Mouse (Mus musculus): ENCODE measurements around the gene Blm. TPM values are rescaled to one million over a fixed set of nuclear protein-coding genes. Genes with fewer than 3 reads are reported as not detected.

Gene Blm
- polyA plus RNA-seq, 1 experiment from 2014 or later: 11.2 TPM

- H3K9ac ChIP-seq (replicated peaks; ENCODE audit: low read depth, low read length): no peak overlapping the region
- no peak for ATAC-seq (ENCODE audit: low read depth)
- H3K9me3 ChIP-seq (ENCODE audit: control insufficient read depth, low read length): no peaks in the 10 kb centered on the region
- no peaks in the 10 kb centered on the region for H3K36me3 ChIP-seq (ENCODE audit: control insufficient read depth, insufficient read depth, low read length)
- WGBS: 72% methylated on average over 6 of the region's 6 CpGs
- H3K27me3 ChIP-seq (ENCODE audit: control insufficient read depth, insufficient read depth, low read length): no peaks in the 10 kb centered on the region
- H3K4me1 ChIP-seq (ENCODE audit: control insufficient read depth, insufficient read depth, low read length): no peaks in the 10 kb centered on the region
- H3K4me3 ChIP-seq (ENCODE audit: low read depth, low read length): no peak overlapping the region
- H3K4me2 ChIP-seq (ENCODE audit: low read depth, low read length): no peak overlapping the region
- no peak overlapping the region for H3K27ac ChIP-seq (ENCODE audit: low read depth, low read length)
Observed at GRCm38 (mm10) chr7:80424722-80425121, 110.2 kb downstream of the Blm start.

DNA sequence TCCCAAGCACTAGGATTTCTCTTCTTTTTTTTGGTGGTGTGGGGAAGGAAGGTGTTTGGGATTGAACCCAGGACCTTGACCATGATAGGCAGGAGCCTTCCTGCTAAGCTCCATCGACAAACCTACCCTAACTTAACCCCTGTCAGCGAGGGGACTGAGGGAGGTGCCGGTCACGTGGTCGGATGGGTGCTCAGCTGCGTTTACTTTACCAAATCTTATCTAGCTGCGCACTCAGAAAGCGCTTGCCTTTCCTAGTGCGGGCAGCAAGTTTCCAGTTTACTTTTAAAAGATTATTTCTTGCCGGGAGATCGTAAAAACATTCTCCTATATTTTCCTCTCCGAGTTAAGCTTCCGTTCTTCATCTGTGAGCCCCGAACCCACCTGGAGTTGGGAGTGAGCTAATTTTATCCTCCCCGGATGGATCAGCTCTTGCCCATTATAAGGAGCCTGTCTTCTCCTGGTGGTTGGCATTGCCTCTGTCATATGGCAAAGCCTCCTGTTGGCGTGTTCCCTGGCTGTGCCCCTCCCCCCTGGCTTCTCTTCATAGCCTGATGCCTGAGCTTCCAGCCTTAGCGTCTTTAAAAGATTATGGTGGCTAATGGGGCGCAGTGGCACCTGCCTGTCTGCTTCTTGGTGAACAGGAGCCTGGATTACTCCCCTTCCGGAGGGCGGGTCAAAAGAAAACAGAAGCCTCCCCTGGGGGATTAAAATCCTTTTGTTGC, 112.0 kb downstream of the Blm start:
- Histone ChIP-seq H3K27me3 (ENCODE audit: control insufficient read depth, insufficient read depth, low read length) (no peaks in the 10 kb centered on the region), H3K4me1 (ENCODE audit: control insufficient read depth, insufficient read depth, low read length) (no peaks in the 10 kb centered on the region), H3K9ac (replicated peaks; ENCODE audit: low read depth, low read length) (no peak overlapping the region), H3K27ac (ENCODE audit: low read depth, low read length) (no peak overlapping the region), H3K4me2 (ENCODE audit: low read depth, low read length) (no peak overlapping the region), H3K4me3 (ENCODE audit: low read depth, low read length) (no peak overlapping the region), H3K36me3 (ENCODE audit: control insufficient read depth, insufficient read depth, low read length) (no peaks in the 10 kb centered on the region), H3K9me3 (ENCODE audit: control insufficient read depth, low read length) (no peaks in the 10 kb centered on the region)
- ATAC-seq (ENCODE audit: low read depth): no peak
- WGBS: 32% methylated on average over 20 of the region's 20 CpGs

GRCm38 (mm10) chr7:80421576-80421975, 113.3 kb downstream of the Blm start:
- 94% methylated on average over 6 of the region's 6 CpGs for WGBS
- Histone ChIP-seq H3K27ac (ENCODE audit: low read depth, low read length) (no peak overlapping the region), H3K9ac (replicated peaks; ENCODE audit: low read depth, low read length) (no peak overlapping the region), H3K4me1 (ENCODE audit: control insufficient read depth, insufficient read depth, low read length) (no peaks in the 10 kb centered on the region), H3K9me3 (ENCODE audit: control insufficient read depth, low read length) (no peaks in the 10 kb centered on the region), H3K4me3 (ENCODE audit: low read depth, low read length) (no peak overlapping the region), H3K27me3 (ENCODE audit: control insufficient read depth, insufficient read depth, low read length) (no peaks in the 10 kb centered on the region), H3K4me2 (ENCODE audit: low read depth, low read length) (no peak overlapping the region), H3K36me3 (ENCODE audit: control insufficient read depth, insufficient read depth, low read length) (no peaks in the 10 kb centered on the region)
- no peak for ATAC-seq (ENCODE audit: low read depth)

DNA sequence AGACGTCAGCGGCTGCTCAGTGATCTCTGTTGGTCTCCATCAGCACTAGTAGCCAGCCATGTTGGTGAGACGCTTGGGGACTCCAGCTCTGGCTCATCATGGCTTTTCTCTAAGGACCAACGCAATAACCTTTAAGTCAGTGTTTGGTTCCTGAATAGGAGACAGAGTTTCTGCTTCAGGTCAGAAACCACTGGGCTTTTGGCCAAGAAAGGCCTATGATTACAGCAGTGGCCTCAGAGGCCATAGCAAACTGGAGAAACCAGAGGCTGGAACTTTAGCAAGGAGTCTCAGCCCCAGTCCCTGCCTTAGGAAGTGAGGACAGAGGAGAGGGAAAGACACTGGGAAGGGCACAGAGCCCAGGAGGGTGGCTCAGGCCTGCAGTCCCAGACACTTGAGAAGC, 114.3 kb downstream of the Blm start:
- ATAC-seq (ENCODE audit: low read depth): no peak
- no peaks in the 10 kb centered on the region for H3K27me3 ChIP-seq (ENCODE audit: control insufficient read depth, insufficient read depth, low read length)
- H3K9ac ChIP-seq (replicated peaks; ENCODE audit: low read depth, low read length): no peak overlapping the region
- no peak overlapping the region for H3K4me3 ChIP-seq (ENCODE audit: low read depth, low read length)
- 74% methylated on average over 4 of the region's 4 CpGs for WGBS
- no peaks in the 10 kb centered on the region for H3K9me3 ChIP-seq (ENCODE audit: control insufficient read depth, low read length)
- H3K27ac ChIP-seq (ENCODE audit: low read depth, low read length): no peak overlapping the region
- no peak overlapping the region for H3K4me2 ChIP-seq (ENCODE audit: low read depth, low read length)
- no peaks in the 10 kb centered on the region for H3K4me1 ChIP-seq (ENCODE audit: control insufficient read depth, insufficient read depth, low read length)
- H3K36me3 ChIP-seq (ENCODE audit: control insufficient read depth, insufficient read depth, low read length): no peaks in the 10 kb centered on the region

GRCm38 (mm10) chr7:80419278-80419677, 115.6 kb downstream of the Blm start:
- H3K4me2 ChIP-seq (ENCODE audit: low read depth, low read length): no peak overlapping the region
- no peak for ATAC-seq (ENCODE audit: low read depth)
- no peaks in the 10 kb centered on the region for H3K4me1 ChIP-seq (ENCODE audit: control insufficient read depth, insufficient read depth, low read length)
- H3K4me3 ChIP-seq (ENCODE audit: low read depth, low read length): no peak overlapping the region
- no peaks in the 10 kb centered on the region for H3K9me3 ChIP-seq (ENCODE audit: control insufficient read depth, low read length)
- 77% methylated on average over 3 of the region's 3 CpGs for WGBS
- H3K27me3 ChIP-seq (ENCODE audit: control insufficient read depth, insufficient read depth, low read length): no peaks in the 10 kb centered on the region
- no peaks in the 10 kb centered on the region for H3K36me3 ChIP-seq (ENCODE audit: control insufficient read depth, insufficient read depth, low read length)
- H3K9ac ChIP-seq (replicated peaks; ENCODE audit: low read depth, low read length): no peak overlapping the region
- no peak overlapping the region for H3K27ac ChIP-seq (ENCODE audit: low read depth, low read length)

DNA sequence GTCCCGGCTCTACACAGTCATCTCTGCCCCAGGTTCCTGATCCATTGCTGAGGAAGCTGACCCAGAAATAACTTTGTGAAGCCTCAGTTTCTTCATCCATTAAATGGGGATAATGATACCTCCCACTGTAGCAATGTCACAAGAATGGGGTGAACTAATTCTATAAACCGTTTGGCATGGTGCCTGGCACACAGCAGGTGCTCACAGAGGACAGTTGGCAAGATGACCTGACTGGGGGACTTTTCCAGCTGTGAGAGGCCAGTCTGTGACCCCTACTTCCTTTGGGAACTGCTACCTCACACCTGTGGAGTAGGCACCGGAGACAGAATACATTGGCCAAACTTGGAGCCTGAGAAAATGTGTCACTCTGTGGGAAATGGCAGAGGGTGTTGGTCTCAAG, 116.9 kb downstream of the Blm start:
- Histone ChIP-seq H3K4me2 (ENCODE audit: low read depth, low read length) (no peak overlapping the region), H3K4me1 (ENCODE audit: control insufficient read depth, insufficient read depth, low read length) (no peaks in the 10 kb centered on the region), H3K9ac (replicated peaks; ENCODE audit: low read depth, low read length) (no peak overlapping the region), H3K36me3 (ENCODE audit: control insufficient read depth, insufficient read depth, low read length) (no peaks in the 10 kb centered on the region), H3K27me3 (ENCODE audit: control insufficient read depth, insufficient read depth, low read length) (no peaks in the 10 kb centered on the region), H3K4me3 (ENCODE audit: low read depth, low read length) (no peak overlapping the region), H3K9me3 (ENCODE audit: control insufficient read depth, low read length) (no peaks in the 10 kb centered on the region), H3K27ac (ENCODE audit: low read depth, low read length) (no peak overlapping the region)
- ATAC-seq (ENCODE audit: low read depth): no peak
- 79% methylated on average over 3 of the region's 3 CpGs for WGBS

DNA sequence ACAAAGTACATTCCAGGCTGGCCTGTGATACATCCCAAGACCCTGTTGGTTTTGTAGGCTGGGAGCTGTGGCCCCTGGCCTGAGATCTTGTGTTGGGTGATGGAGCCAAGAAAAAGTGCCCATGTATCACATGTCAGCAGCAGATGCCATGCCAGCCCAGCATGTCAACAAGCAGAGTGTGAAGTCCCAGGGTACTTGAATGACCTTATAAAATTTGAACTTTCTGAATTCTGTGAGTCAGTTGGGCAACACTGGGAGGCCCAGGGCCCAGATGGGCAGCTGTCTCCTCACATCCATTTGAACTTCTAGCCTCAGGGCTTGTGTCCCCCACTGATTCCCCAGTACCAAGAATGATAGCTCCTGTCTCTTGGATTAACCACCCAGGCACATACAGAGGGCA, 117.3 kb downstream of the Blm start:
- ATAC-seq (ENCODE audit: low read depth): no peak
- Histone ChIP-seq H3K4me3 (ENCODE audit: low read depth, low read length) (no peak overlapping the region), H3K36me3 (ENCODE audit: control insufficient read depth, insufficient read depth, low read length) (no peaks in the 10 kb centered on the region), H3K4me1 (ENCODE audit: control insufficient read depth, insufficient read depth, low read length) (no peaks in the 10 kb centered on the region), H3K9ac (replicated peaks; ENCODE audit: low read depth, low read length) (no peak overlapping the region), H3K27me3 (ENCODE audit: control insufficient read depth, insufficient read depth, low read length) (no peaks in the 10 kb centered on the region), H3K9me3 (ENCODE audit: control insufficient read depth, low read length) (no peaks in the 10 kb centered on the region), H3K27ac (ENCODE audit: low read depth, low read length) (no peak overlapping the region), H3K4me2 (ENCODE audit: low read depth, low read length) (no peak overlapping the region)

DNA sequence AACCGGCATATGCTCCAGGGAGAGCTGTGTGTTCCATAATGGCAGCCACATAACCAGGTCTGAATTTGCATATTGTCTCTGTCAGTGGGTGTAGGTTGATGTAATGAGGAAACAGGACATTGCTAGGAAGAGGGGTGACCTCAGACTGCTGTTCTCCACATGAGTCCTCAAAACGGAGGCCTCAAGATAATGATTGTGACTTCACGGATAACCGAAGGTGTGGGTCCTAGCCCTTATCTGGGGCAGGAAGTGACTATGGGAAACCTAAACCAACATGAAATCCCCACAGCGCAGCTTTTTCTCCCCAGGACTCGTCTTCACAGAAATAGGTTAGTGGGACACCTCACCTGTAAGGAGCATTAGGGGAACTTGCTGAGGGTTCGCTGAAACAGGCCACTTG, 118.0 kb downstream of the Blm start:
- no peak overlapping the region for H3K27ac ChIP-seq (ENCODE audit: low read depth, low read length)
- H3K4me1 ChIP-seq (ENCODE audit: control insufficient read depth, insufficient read depth, low read length): no peaks in the 10 kb centered on the region
- no peak overlapping the region for H3K9ac ChIP-seq (replicated peaks; ENCODE audit: low read depth, low read length)
- no peak overlapping the region for H3K4me3 ChIP-seq (ENCODE audit: low read depth, low read length)
- 92% methylated on average over 7 of the region's 7 CpGs for WGBS
- no peaks in the 10 kb centered on the region for H3K27me3 ChIP-seq (ENCODE audit: control insufficient read depth, insufficient read depth, low read length)
- H3K36me3 ChIP-seq (ENCODE audit: control insufficient read depth, insufficient read depth, low read length): no peaks in the 10 kb centered on the region
- no peak overlapping the region for H3K4me2 ChIP-seq (ENCODE audit: low read depth, low read length)
- ATAC-seq (ENCODE audit: low read depth): no peak
- no peaks in the 10 kb centered on the region for H3K9me3 ChIP-seq (ENCODE audit: control insufficient read depth, low read length)

GRCm38 (mm10) chr7:80414303-80414855, 120.5 kb downstream of the Blm start:
- Histone ChIP-seq H3K9ac (replicated peaks; ENCODE audit: low read depth, low read length) (no peak overlapping the region), H3K4me3 (ENCODE audit: low read depth, low read length) (no peak overlapping the region), H3K27me3 (ENCODE audit: control insufficient read depth, insufficient read depth, low read length) (no peaks in the 10 kb centered on the region), H3K9me3 (ENCODE audit: control insufficient read depth, low read length) (no peaks in the 10 kb centered on the region), H3K4me1 (ENCODE audit: control insufficient read depth, insufficient read depth, low read length) (no peaks in the 10 kb centered on the region), H3K27ac (ENCODE audit: low read depth, low read length) (no peak overlapping the region), H3K36me3 (ENCODE audit: control insufficient read depth, insufficient read depth, low read length) (no peaks in the 10 kb centered on the region), H3K4me2 (ENCODE audit: low read depth, low read length) (no peak overlapping the region)
- WGBS: 78% methylated on average over 7 of the region's 7 CpGs
- ATAC-seq (ENCODE audit: low read depth): no peak

Data from neural tube, embryonic 14.5 days (tissue).